Mouse (Mus musculus): ENCODE data around the gene Araf. TPM values are rescaled to one million over a fixed set of nuclear protein-coding genes. Genes with fewer than 3 reads are reported as not detected.

The Araf gene
- total RNA-seq, 2 experiments from 2014 or later, result 198 to 205 TPM

Small RNA genes lying within 50 kb of the gene (microRNA-seq; reads per million reads assigned to microRNA genes)
- gene Gm24824, result 0 reads per million in 2 experiments
- gene Mir5617, result 8.2 to 8.4 reads per million in 2 experiments

Other genes starting within 250 kb of the Araf start
- under 1 TPM in 1 of 2 experiments, not detected in 1; 0.21 TPM for gene Rgn, start 248.0 kb upstream of the Araf start, total RNA-seq (2021)
- 10 to 100 TPM; 40.6 to 42.5 TPM for gene Rbm10, start 180.3 kb upstream of the Araf start, total RNA-seq (2021)
- 100 to 1,000 TPM; 160 to 175 TPM for gene Ndufb11, start 180.2 kb upstream of the Araf start, total RNA-seq (2021)
- gene Uba1, start 139.5 kb upstream of the Araf start, total RNA-seq (2021), result 100 to 1,000 TPM; 390 to 391 TPM
- gene Cdk16, start 109.9 kb upstream of the Araf start, total RNA-seq (2021), result 100 to 1,000 TPM; 321 to 335 TPM
- 10 to 100 TPM; 90.5 to 91.9 TPM for gene Usp11, start 93.9 kb upstream of the Araf start, total RNA-seq (2021)
- 1 to 10 TPM in 1 of 2 experiments, not detected in 1; 1.2 TPM for gene Timp1, start 72.4 kb downstream of the Araf start, total RNA-seq (2021)
- 100 to 1,000 TPM; 579 to 600 TPM for gene Syn1, start 123.2 kb downstream of the Araf start, total RNA-seq (2021)
- 10 to 100 TPM in 1 of 2 experiments, 1 to 10 TPM in 1; 8.1 to 14.5 TPM for gene Cfp, start 133.7 kb downstream of the Araf start, total RNA-seq (2021)
- gene Elk1, start 152.8 kb downstream of the Araf start, total RNA-seq (2021), result 10 to 100 TPM; 42.7 to 43.2 TPM
- gene Uxt, start 164.2 kb downstream of the Araf start, total RNA-seq (2021), result 10 to 100 TPM; 10.4 TPM